Comparison of ENCODE assay signal across 8 mouse cellular contexts in genomic region chr13:8785185-8785584, GRCm38 (mm10).
DNase-seq lines count a peak whose midpoint lies in the region; ATAC-seq and TF ChIP-seq lines count a peak whose summit lies in the region.
"Had no signal": no experiment of that assay in that cellular context is flagged by ENCODE, and none has a peak within 500 bp of the region (broad histone marks: within the 10 kb centered on the region; RNA-seq: fewer than 3 reads in every experiment).

No protein-coding gene starts in this region.

- H3K27me3 ChIP-seq in Patski, result peaks cover 7% of the 10 kb centered on the region
- H3K27me3 ChIP-seq: liver, embryonic 15.5 days had no signal

- CTCF ChIA-PET in Patski (lab: Charles Lee), result interaction anchor here (0.7 to 1.7 kb wide), 4 partner anchors 9 to 41 kb away, joined by 3 to 5 read pairs (median 4); no protein-coding TSS in a partner anchor

- 32% methylated on average over 9 of the region's 9 CpGs for WGBS in lung, adult 2 months

- H3K4me1 ChIP-seq in lung, adult 2 months (ENCODE audit: control insufficient read depth, insufficient read depth, low read length), result no peaks in the 10 kb centered on the region
- H3K4me1 ChIP-seq: liver, embryonic 15.5 days had no signal

- POLR2A ChIA-PET in Patski (lab: Charles Lee), result no interaction called here

- in situ Hi-C loops in Patski (cut with MboI; ENCODE audit: low pct_unique_long_range_greater_than_20kb), result loop anchor here (10.0 kb wide), 1 partner anchor 1950 kb away; no protein-coding TSS in a partner anchor

- TF ChIP-seq POLR2A in lung, adult 2 months (IDR thresholded peaks at IDR 0.05; ENCODE audit: borderline replicate concordance, extremely low read depth, low read depth, low read length), result no peak

- no peak overlapping the region for H3K4me3 ChIP-seq in lung, adult 2 months (replicated peaks; ENCODE audit: extremely low read depth, low read depth, low read length)
- H3K4me3 ChIP-seq: liver, embryonic 15.5 days had no signal

- peak; percentile 84 for ATAC-seq in CD4-positive, CD25-positive, alpha-beta regulatory T cell, adult 4 months
- peak; percentile 93 for ATAC-seq in Patski

- DNase-seq in Patski (ENCODE audit: low read depth, low spot score), result no peak
- peak; percentile 76 to 78 for DNase-seq in cerebellum, postnatal 10 days
- DNase-seq in frontal cortex, adult 2 months (ENCODE audit: extremely low spot score in 1 of 2, low spot score in 1 of 2), result peak; percentile 47 to 78
- peak; percentile 35 to 44 for DNase-seq in kidney, postnatal 25 days
- peak; percentile 24 for DNase-seq in lung, adult 2 months
- DNase-seq in ovary, postnatal 36 days (ENCODE audit: low spot score), result peak; percentile 28

- TF ChIP-seq CTCF in Patski (IDR thresholded peaks at IDR 0.05), result peak; percentile 90
- peak; percentile 81 for TF ChIP-seq CTCF in lung, adult 2 months (IDR thresholded peaks at IDR 0.05; ENCODE audit: insufficient read depth, low read length)
